Mouse (Mus musculus) G1E (cell line): ENCODE results near the gene Dnajc13.

ENCODE experiments used
- CTCF ChIP-seq: IDR thresholded peaks from 2 replicates; pipeline ENCODE4 v1.5.1; 2012; ENCODE audit warnings: low read depth, low read length, inconsistent platforms, mixed read lengths
- GATA2 ChIP-seq: IDR thresholded peaks from 2 replicates; pipeline ENCODE4 v1.6.1; 2012; ENCODE audit warnings: low read depth, low read length, inconsistent platforms, borderline replicate concordance
- TAL1 ChIP-seq: conservative IDR thresholded peaks from 2 replicates; pipeline ENCODE4 v1.6.1; 2012; ENCODE audit warnings: low read depth, low read length, inconsistent platforms, mixed read lengths

- TF ChIP-seq TAL1 (no peak), CTCF (no peak), GATA2 (no peak)
Measured at GRCm38 (mm10) chr9:104252637-104253036, 10.1 kb downstream of the Dnajc13 start.
